Mouse (Mus musculus): Measurements from ENCODE around the gene Sema6d. TPM values are rescaled to one million over a fixed set of nuclear protein-coding genes. Genes with fewer than 3 reads are reported as not detected.

Gene Sema6d
- polyA plus RNA-seq, 2 experiments = 12.9 to 19.1 TPM

- no peak overlapping the region for H3K4me2 ChIP-seq (replicated peaks; ENCODE audit: low read depth, low read length, severe bottlenecking)
- 44% methylated on average over 1 of the region's 1 CpGs for WGBS
- no peak overlapping the region for H3K27ac ChIP-seq (replicated peaks; ENCODE audit: low read depth, low read length)
- no peaks in the 10 kb centered on the region for H3K4me1 ChIP-seq (ENCODE audit: control insufficient read depth, insufficient read depth, low read length)
- no peak for DNase-seq (ENCODE audit: low spot score)
- no peak for ATAC-seq (ENCODE audit: low FRiP score, low read depth)
- H3K9me3 ChIP-seq (ENCODE audit: control insufficient read depth, low read length) = no peaks in the 10 kb centered on the region
- H3K27me3 ChIP-seq (ENCODE audit: control insufficient read depth, insufficient read depth, low read length) = no peaks in the 10 kb centered on the region
- H3K36me3 ChIP-seq (ENCODE audit: control insufficient read depth, insufficient read depth, low read length) = no peaks in the 10 kb centered on the region
- no peak for TF ChIP-seq POLR2A (IDR thresholded peaks at IDR 0.05; ENCODE audit: borderline replicate concordance, extremely low read depth, insufficient read depth, insufficient read length)
- no peak overlapping the region for H3K4me3 ChIP-seq (replicated peaks; ENCODE audit: low read length)
- H3K9ac ChIP-seq (ENCODE audit: low read depth, low read length, severe bottlenecking) = no peak overlapping the region
These were observed 409.9 kb downstream of the Sema6d start for GRCm38 (mm10) chr2:124499670-124500069.

GRCm38 (mm10) chr2:124505784-124506489, 416.2 kb downstream of the Sema6d start:
- ATAC-seq (ENCODE audit: low FRiP score, low read depth) = no peak

GRCm38 (mm10) chr2:124507804-124508203, 418.0 kb downstream of the Sema6d start:
- Histone ChIP-seq H3K4me1 (ENCODE audit: control insufficient read depth, insufficient read depth, low read length) (no peaks in the 10 kb centered on the region), H3K27me3 (ENCODE audit: control insufficient read depth, insufficient read depth, low read length) (no peaks in the 10 kb centered on the region), H3K4me3 (replicated peaks; ENCODE audit: low read length) (no peak overlapping the region), H3K9ac (ENCODE audit: low read depth, low read length, severe bottlenecking) (no peak overlapping the region), H3K9me3 (ENCODE audit: control insufficient read depth, low read length) (no peaks in the 10 kb centered on the region), H3K27ac (replicated peaks; ENCODE audit: low read depth, low read length) (no peak overlapping the region), H3K36me3 (ENCODE audit: control insufficient read depth, insufficient read depth, low read length) (no peaks in the 10 kb centered on the region), H3K4me2 (replicated peaks; ENCODE audit: low read depth, low read length, severe bottlenecking) (no peak overlapping the region)
- ATAC-seq (ENCODE audit: low FRiP score, low read depth) (no peak), DNase-seq (ENCODE audit: low spot score) (no peak)
- no peak for TF ChIP-seq POLR2A (IDR thresholded peaks at IDR 0.05; ENCODE audit: borderline replicate concordance, extremely low read depth, insufficient read depth, insufficient read length)
- WGBS = 84% methylated on average over 4 of the region's 4 CpGs

More at GRCm38 (mm10) chr2:124505784-124506489, 416.2 kb downstream of the Sema6d start:
- Histone ChIP-seq H3K9ac (ENCODE audit: low read depth, low read length, severe bottlenecking) (no peak overlapping the region), H3K36me3 (ENCODE audit: control insufficient read depth, insufficient read depth, low read length) (no peaks in the 10 kb centered on the region), H3K9me3 (ENCODE audit: control insufficient read depth, low read length) (no peaks in the 10 kb centered on the region), H3K27ac (replicated peaks; ENCODE audit: low read depth, low read length) (no peak overlapping the region), H3K4me1 (ENCODE audit: control insufficient read depth, insufficient read depth, low read length) (no peaks in the 10 kb centered on the region), H3K4me2 (replicated peaks; ENCODE audit: low read depth, low read length, severe bottlenecking) (no peak overlapping the region), H3K4me3 (replicated peaks; ENCODE audit: low read length) (no peak overlapping the region), H3K27me3 (ENCODE audit: control insufficient read depth, insufficient read depth, low read length) (no peaks in the 10 kb centered on the region)
- no peak for DNase-seq (ENCODE audit: low spot score)
- no peak for TF ChIP-seq POLR2A (IDR thresholded peaks at IDR 0.05; ENCODE audit: borderline replicate concordance, extremely low read depth, insufficient read depth, insufficient read length)
- WGBS = 76% methylated on average over 4 of the region's 4 CpGs

GRCm38 (mm10) chr2:124509479-124509878, 419.7 kb downstream of the Sema6d start:
- WGBS = 82% methylated on average over 6 of the region's 6 CpGs
- Histone ChIP-seq H3K9ac (ENCODE audit: low read depth, low read length, severe bottlenecking) (no peak overlapping the region), H3K27me3 (ENCODE audit: control insufficient read depth, insufficient read depth, low read length) (no peaks in the 10 kb centered on the region), H3K4me2 (replicated peaks; ENCODE audit: low read depth, low read length, severe bottlenecking) (no peak overlapping the region), H3K36me3 (ENCODE audit: control insufficient read depth, insufficient read depth, low read length) (no peaks in the 10 kb centered on the region), H3K4me1 (ENCODE audit: control insufficient read depth, insufficient read depth, low read length) (no peaks in the 10 kb centered on the region), H3K27ac (replicated peaks; ENCODE audit: low read depth, low read length) (no peak overlapping the region), H3K4me3 (replicated peaks; ENCODE audit: low read length) (no peak overlapping the region), H3K9me3 (ENCODE audit: control insufficient read depth, low read length) (no peaks in the 10 kb centered on the region)
- TF ChIP-seq POLR2A (IDR thresholded peaks at IDR 0.05; ENCODE audit: borderline replicate concordance, extremely low read depth, insufficient read depth, insufficient read length) = no peak
- ATAC-seq (ENCODE audit: low FRiP score, low read depth) (no peak), DNase-seq (ENCODE audit: low spot score) (no peak)

- no peaks in the 10 kb centered on the region for H3K27me3 ChIP-seq (ENCODE audit: control insufficient read depth, insufficient read depth, low read length)
- WGBS = 79% methylated on average over 10 of the region's 10 CpGs
- no peak overlapping the region for H3K4me2 ChIP-seq (replicated peaks; ENCODE audit: low read depth, low read length, severe bottlenecking)
- no peaks in the 10 kb centered on the region for H3K36me3 ChIP-seq (ENCODE audit: control insufficient read depth, insufficient read depth, low read length)
- no peak for ATAC-seq (ENCODE audit: low FRiP score, low read depth)
- no peaks in the 10 kb centered on the region for H3K4me1 ChIP-seq (ENCODE audit: control insufficient read depth, insufficient read depth, low read length)
- TF ChIP-seq POLR2A (IDR thresholded peaks at IDR 0.05; ENCODE audit: borderline replicate concordance, extremely low read depth, insufficient read depth, insufficient read length) = no peak
- no peak overlapping the region for H3K4me3 ChIP-seq (replicated peaks; ENCODE audit: low read length)
- H3K9ac ChIP-seq (ENCODE audit: low read depth, low read length, severe bottlenecking) = no peak overlapping the region
- no peak overlapping the region for H3K27ac ChIP-seq (replicated peaks; ENCODE audit: low read depth, low read length)
- no peak for DNase-seq (ENCODE audit: low spot score)
- H3K9me3 ChIP-seq (ENCODE audit: control insufficient read depth, low read length) = no peaks in the 10 kb centered on the region
These were observed 422.1 kb downstream of the Sema6d start for GRCm38 (mm10) chr2:124511826-124512225.

All from limb, embryonic 14.5 days (tissue).